Mouse (Mus musculus) liver, postnatal 0 days (tissue): ENCODE data around the gene Ephx1. TPM values are rescaled to one million over a fixed set of nuclear protein-coding genes. Genes with fewer than 3 reads are reported as not detected.

Experiments
- ATAC-seq: fragments of 200-750 bp; cut with Nextera tagmentation; 2 replicates; pipeline ENCODE4 v1.8.0; 2017; ENCODE audit warnings: mild to moderate bottlenecking, moderate library complexity
- DNase-seq: peaks from one replicate; pipeline ENCODE4 v3.0.0-alpha.2; 2016
- H3K27ac ChIP-seq: fragments of 300-500 bp; sonication (generic); 2 replicates; pipeline ENCODE4 v1.5.1; 2014; ENCODE audit warnings: antibody characterized with exemption, moderate library complexity, mild to moderate bottlenecking, low read depth
- H3K27me3 ChIP-seq: fragments of 300-500 bp; sonication (generic); 2 replicates; pipeline ENCODE4 v1.6.1; 2014; ENCODE audit warnings: low read length, control low read depth, mixed read lengths; ENCODE audit not compliant: insufficient read depth
- H3K36me3 ChIP-seq: fragments of 300-500 bp; sonication (generic); replicated peaks from 2 replicates; pipeline ENCODE4 v1.6.1; 2014; ENCODE audit warnings: mild to moderate bottlenecking, control low read depth, low read length, moderate library complexity, mixed read lengths; ENCODE audit not compliant: insufficient read depth
- H3K4me1 ChIP-seq: fragments of 300-500 bp; sonication (generic); 2 replicates; pipeline ENCODE4 v1.6.1; 2014; ENCODE audit warnings: antibody characterized with exemption, mild to moderate bottlenecking, control low read depth; ENCODE audit not compliant: insufficient read depth
- H3K4me2 ChIP-seq: fragments of 300-500 bp; sonication (generic); 2 replicates; pipeline ENCODE4 v1.6.1; 2014; ENCODE audit warnings: low read depth, mild to moderate bottlenecking, low read length, moderate library complexity, mixed read lengths
- H3K4me3 ChIP-seq: fragments of 300-500 bp; sonication (generic); 2 replicates; pipeline ENCODE4 v1.5.1; 2014; ENCODE audit warnings: low read depth, low read length
- H3K9ac ChIP-seq: fragments of 300-500 bp; sonication (generic); replicated peaks from 2 replicates; pipeline ENCODE4 v1.6.1; 2014; ENCODE audit warnings: mild to moderate bottlenecking, moderate library complexity
- H3K9me3 ChIP-seq: fragments of 300-500 bp; sonication (generic); 2 replicates; pipeline ENCODE4 v1.6.1; 2016; ENCODE audit warnings: mild to moderate bottlenecking, control low read depth, low read length, mixed read lengths
- CTCF ChIP-seq: sonication (generic); IDR thresholded peaks from 2 replicates; pipeline ENCODE4 v1.5.1; 2016; ENCODE audit warnings: antibody characterized with exemption, low read depth
- EP300 ChIP-seq: IDR thresholded peaks from 2 replicates; pipeline ENCODE4 v1.6.1; 2016; ENCODE audit warnings: antibody characterized with exemption, low read depth, mild to moderate bottlenecking
- WGBS: fragments of 180-500 bp; shearing (Covaris S2); extraction: QIAGEN DNeasy Blood & Tissue Kit; methylation state at CpG from one replicate; pipeline ENCODE4 v1.1.7; 2014; ENCODE audit not compliant: insufficient replicate concordance; 5-methylcytosine and 5-hydroxymethylcytosine counted together
- polyA plus RNA-seq: library from polyadenylated mRNA; unstranded; fragments of >200 nt; fragmentation: Nextera tagmentation; extraction: Ambion mirVana; gene quantifications from 2 replicates; pipeline ENCODE4 v1.2.1, GENCODE M21; 2015

The Ephx1 gene
- 81.9 and 83.5 TPM in 2 replicates for polyA plus RNA-seq

DNA sequence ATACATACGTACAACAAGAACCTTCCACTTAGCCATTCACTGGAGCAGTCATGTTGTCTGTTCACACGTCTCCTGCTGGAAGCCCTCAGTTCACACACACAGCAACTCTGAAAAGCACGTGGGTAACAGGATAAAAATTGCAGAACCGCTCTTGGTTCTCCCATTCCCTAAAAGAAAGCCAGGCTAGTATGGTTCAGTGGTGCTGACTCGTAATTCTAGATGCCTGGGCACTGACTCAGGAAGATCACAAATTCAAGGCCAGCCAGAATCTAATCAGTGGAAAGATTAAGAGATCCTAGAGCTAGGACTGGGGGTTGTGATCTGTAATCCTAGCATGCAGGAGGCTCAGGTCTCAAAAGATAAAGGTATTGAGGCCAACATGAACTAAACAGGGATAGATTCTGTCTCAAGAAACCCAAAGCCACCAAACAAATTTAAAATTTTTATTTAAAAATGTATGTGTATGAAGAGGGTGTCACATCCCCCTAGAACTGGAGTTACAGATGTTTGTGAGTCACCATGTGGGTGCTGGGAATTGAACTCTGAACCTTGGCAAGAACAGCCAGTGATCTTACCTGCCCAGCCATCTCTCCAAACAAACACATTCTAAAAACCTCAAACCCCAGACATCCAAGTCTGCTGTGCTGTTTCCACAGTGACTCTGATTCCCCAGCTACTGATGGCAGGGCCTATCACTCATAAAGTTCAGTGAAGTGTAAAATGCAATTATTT is at the start of gene Ephx1:
Gene Ephx1 (minus strand): TSS at position 149 of the 732 bp plus-strand sequence.
- WGBS = 62% methylated on average over 5 of the region's 5 CpGs
- no peaks in the 10 kb centered on the region for H3K9me3 ChIP-seq
- no peak within 1 kb of the TSS for H3K9ac ChIP-seq
- no peak within 1 kb of the TSS for H3K4me3 ChIP-seq
- no peak within 1 kb of the TSS for H3K4me2 ChIP-seq
- no peak for TF ChIP-seq CTCF
- peak; percentile 33; the same call in 1 of the 2 replicates for TF ChIP-seq EP300
- no peak for ATAC-seq
- no peaks in the 10 kb centered on the region for H3K27me3 ChIP-seq
- peaks cover 14% of the 10 kb centered on the region for H3K4me1 ChIP-seq
- no peaks in the 10 kb centered on the region for H3K36me3 ChIP-seq
- no peak for DNase-seq
- 0 out of 2 replicates have a peak within 1 kb of the TSS, but pooled peaks have one; percentile 22 for H3K27ac ChIP-seq

DNA sequence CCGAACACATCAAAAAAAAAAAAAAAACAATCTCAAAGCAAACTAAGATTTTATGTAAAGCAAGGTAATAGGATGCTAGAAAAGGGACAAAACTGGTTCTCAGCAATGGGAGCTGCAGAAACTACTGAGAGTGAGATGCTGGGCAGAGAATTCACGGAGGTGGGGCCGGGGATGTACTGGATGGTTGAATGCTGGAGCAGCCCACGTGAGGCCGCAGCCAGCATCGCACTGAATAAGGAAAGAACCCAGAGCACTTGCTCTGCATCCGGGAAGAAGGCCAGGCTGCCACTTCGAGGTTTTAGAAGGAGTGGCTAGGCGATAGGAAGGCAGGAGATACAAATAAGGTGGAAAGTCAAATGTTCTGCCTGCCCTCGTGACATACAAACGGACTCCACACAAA is 49.0 kb upstream of the Ephx1 start:
- no peak for ATAC-seq
- 56% methylated on average over 11 of the region's 11 CpGs for WGBS
- H3K4me2 ChIP-seq = no peak overlapping the region
- no peaks in the 10 kb centered on the region for H3K9me3 ChIP-seq
- no peaks in the 10 kb centered on the region for H3K4me1 ChIP-seq
- no peak overlapping the region for H3K9ac ChIP-seq
- H3K27ac ChIP-seq = no peak overlapping the region
- 0 out of 2 replicates have a peak, but pooled peaks cover 3% of the 10 kb centered on the region for H3K27me3 ChIP-seq
- H3K4me3 ChIP-seq = no peak overlapping the region
- TF ChIP-seq EP300 (no peak), CTCF (no peak)
- no peaks in the 10 kb centered on the region for H3K36me3 ChIP-seq
- DNase-seq = no peak

DNA sequence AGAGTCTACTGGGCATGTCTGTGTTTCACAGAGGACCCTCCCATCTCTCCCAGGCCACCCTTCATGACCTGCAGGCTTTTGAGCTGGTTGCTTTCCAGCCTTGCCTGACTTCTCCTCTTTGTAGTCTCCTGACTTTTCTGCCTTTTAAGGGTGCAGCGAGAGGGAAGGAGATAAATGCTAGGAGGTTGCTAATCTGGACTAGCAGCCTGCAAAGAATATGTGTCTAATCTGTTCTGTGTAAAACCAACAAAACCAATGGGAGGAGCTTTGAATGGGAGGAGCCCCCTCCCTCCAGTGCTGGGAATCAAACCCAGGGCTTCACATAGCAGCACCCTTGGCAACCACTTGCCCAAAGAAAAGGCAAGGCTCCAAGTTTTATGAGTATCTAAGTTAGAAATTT is 47.6 kb upstream of the Ephx1 start:
- Histone ChIP-seq H3K4me3 (no peak overlapping the region), H3K4me1 (no peaks in the 10 kb centered on the region), H3K4me2 (no peak overlapping the region), H3K36me3 (no peaks in the 10 kb centered on the region), H3K27ac (no peak overlapping the region), H3K9me3 (no peaks in the 10 kb centered on the region), H3K27me3 (0 out of 2 replicates have a peak, but pooled peaks cover 3% of the 10 kb centered on the region), H3K9ac (no peak overlapping the region)
- WGBS = 48% methylated on average over 1 of the region's 1 CpGs
- ATAC-seq (no peak), DNase-seq (no peak)
- TF ChIP-seq EP300 = no peak

DNA sequence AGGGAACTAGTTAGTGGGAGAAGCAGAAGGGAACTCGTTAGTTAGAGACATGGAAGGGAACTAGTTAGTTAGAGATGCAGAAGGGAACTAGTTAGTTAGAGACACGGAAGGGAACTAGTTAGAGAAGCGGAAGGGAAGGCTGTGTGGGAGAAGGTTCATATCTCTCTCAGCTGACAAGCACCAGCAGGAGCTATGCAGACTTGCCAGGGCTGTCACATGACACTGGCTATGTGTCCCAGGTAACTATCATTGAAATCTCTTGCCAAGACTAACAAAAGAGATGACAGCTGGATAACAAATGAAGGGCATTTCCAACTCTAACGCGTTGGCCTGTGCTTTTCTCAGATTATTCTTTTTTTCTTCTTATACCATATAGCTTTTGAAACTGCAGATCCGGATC is 43.9 kb upstream of the Ephx1 start:
- no peak for DNase-seq
- no peak for TF ChIP-seq EP300
- no peak for TF ChIP-seq CTCF
- Histone ChIP-seq H3K4me3 (no peak overlapping the region), H3K36me3 (no peaks in the 10 kb centered on the region), H3K9me3 (no peaks in the 10 kb centered on the region), H3K4me2 (no peak overlapping the region), H3K9ac (no peak overlapping the region), H3K4me1 (no peaks in the 10 kb centered on the region), H3K27me3 (no peaks in the 10 kb centered on the region), H3K27ac (no peak overlapping the region)
- 72% methylated on average over 6 of the region's 6 CpGs for WGBS
- ATAC-seq = no peak

DNA sequence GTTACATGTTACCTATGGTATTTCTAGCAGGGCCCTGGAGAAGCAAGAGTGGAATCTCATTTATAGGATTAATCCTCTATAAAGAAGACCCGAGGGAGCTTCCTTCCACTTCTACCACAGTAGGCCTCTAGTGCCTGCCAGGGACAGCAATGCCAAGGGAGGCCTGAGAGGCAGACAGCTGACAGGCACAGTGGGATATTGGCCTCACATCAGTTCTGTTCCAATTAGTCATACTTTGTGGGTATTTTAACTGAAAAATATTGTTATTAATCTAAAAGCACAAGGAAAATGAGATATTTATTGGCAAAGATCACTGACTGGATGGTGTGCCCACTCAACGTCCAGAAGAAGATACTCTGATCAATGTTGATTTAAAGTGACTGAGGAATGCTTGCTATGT is 43.3 kb upstream of the Ephx1 start:
- no peak for DNase-seq
- Histone ChIP-seq H3K36me3 (no peaks in the 10 kb centered on the region), H3K4me2 (no peak overlapping the region), H3K4me3 (no peak overlapping the region), H3K27ac (no peak overlapping the region), H3K9me3 (no peaks in the 10 kb centered on the region), H3K4me1 (no peaks in the 10 kb centered on the region), H3K27me3 (no peaks in the 10 kb centered on the region), H3K9ac (no peak overlapping the region)
- WGBS = 67% methylated on average over 2 of the region's 2 CpGs
- no peak for ATAC-seq
- no peak for TF ChIP-seq CTCF
- no peak for TF ChIP-seq EP300

DNA sequence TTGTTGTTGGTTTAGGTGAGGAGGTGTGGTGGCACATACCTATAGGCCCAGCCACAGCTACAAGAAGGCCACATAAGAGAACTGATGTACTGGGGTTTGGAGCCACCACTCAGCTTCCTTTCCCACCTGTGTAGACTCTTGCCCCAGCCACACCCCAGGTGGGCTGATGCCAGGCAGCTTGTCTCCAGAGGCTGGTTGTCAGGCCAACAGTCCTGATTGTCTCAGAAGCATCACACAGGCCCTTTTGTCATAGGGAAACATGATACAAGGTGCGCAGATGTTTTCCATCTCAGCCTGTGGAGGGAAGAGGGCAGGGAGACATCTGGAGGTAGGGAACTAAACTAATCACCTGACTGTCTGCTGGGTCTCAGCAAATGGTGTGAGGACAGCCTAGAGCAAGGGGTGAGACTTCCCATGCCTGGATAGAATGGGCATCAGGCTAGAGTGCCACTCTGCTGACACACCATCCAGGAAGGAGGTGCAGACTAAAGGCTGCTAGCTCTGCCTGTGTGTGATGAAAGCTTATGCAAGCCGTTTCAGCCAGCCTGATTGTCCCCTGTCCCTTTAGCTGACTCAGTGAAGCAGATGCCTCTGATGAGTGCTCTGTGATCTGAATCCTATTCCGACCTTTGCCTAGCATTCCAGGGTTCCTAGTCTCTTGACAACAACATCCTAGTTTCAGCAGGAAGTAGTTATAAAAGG is 41.2 kb upstream of the Ephx1 start:
- no peaks in the 10 kb centered on the region for H3K9me3 ChIP-seq
- no peak overlapping the region for H3K4me3 ChIP-seq
- H3K9ac ChIP-seq = no peak overlapping the region
- H3K27ac ChIP-seq = no peak overlapping the region
- no peak for DNase-seq
- H3K36me3 ChIP-seq = no peaks in the 10 kb centered on the region
- no peaks in the 10 kb centered on the region for H3K27me3 ChIP-seq
- 57% methylated on average over 3 of the region's 3 CpGs for WGBS
- no peaks in the 10 kb centered on the region for H3K4me1 ChIP-seq
- TF ChIP-seq EP300 (no peak), CTCF (no peak)
- 0 out of 2 replicates have a peak, but pooled peaks have one; percentile 40 for ATAC-seq
- H3K4me2 ChIP-seq = no peak overlapping the region
